Mouse (Mus musculus): ENCODE data around the gene Grik2. TPM values are rescaled to one million over a fixed set of nuclear protein-coding genes. Genes with fewer than 3 reads are reported as not detected.
"Not testable (repeated sequence)": the region's sequence is repeated elsewhere in the genome, so short reads cannot be mapped to it uniquely, and the experiment has no call there.

Grik2 gene
- total RNA-seq, 4 experiments from 2014 or later, result 3.3 to 9.5 (median 6.7) TPM

DNA sequence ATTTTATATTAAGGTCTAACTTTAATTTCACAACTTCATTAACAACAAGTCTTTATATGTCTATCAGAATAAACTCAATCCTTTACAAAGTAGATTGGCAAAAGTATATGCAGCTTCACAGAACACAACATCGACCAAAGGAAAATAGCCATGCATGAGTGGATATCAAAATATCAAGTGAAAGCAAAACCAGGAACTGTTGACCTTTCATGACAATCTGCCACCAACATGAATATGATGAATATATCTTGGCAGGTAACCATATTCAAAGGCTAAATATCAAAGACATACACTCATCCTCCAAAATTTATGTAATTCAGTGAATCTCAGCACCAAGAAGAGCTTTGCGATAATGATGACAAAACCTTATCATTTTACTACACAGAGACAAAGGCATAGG lies 141.4 kb downstream of the Grik2 start:
- no peak for DNase-seq

DNA sequence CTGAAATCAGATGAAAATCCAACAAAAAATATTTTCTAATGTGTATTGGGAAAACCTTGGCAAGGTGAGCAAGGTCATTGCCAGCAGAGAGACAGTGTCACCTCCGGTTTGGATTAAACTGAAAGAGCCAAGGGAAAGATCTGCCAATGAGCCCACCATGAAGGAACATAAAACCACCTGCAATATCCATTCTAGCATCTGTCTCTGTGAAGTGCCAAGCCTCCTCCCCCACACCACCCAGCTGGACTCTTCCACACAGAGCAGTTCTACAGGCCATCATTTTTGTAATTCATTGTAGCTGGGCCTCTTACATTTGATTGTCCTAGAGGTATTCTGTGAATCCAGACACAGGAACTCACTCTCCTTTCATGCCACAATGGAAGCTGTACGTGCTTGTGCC lies 148.7 kb downstream of the Grik2 start:
- no peak for DNase-seq

DNA sequence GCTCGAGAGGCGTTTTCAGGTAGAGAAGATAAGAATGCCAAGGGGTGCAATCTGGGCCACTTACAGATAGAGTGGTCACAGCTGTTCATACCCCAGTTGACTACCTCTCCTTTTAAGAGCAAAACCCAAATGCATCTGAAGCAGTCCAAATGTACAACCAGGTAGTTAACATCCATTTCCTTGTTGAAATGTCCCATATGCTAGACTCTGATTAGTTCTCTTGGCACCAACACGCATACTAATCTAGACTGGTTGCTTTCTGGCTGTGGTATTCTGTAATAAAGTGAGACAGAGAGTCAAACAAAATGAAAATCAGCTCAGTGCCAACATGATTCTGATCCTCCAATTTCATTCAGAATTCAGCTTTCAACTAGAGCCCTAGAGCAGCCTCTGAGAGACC lies 164.6 kb downstream of the Grik2 start:
- no peak for DNase-seq

DNA sequence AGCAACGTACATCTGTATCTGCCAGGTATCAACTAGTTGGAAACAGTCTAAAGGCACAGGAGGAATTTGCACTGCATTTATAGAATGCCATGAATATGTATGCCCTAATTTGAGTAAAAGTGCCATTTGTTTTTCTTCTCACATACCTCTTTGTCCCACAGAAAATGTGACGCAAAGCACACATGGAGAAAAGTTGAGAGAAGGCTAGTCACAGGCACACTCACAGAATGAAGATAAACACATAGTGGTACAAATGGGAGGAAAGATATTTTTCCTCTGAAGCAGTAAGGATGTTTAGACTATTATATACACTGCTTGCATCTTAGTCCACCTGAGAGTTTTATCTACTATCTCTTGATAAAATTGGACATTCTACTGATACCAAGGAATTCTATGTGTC lies 190.9 kb downstream of the Grik2 start:
- no peak for DNase-seq

DNA sequence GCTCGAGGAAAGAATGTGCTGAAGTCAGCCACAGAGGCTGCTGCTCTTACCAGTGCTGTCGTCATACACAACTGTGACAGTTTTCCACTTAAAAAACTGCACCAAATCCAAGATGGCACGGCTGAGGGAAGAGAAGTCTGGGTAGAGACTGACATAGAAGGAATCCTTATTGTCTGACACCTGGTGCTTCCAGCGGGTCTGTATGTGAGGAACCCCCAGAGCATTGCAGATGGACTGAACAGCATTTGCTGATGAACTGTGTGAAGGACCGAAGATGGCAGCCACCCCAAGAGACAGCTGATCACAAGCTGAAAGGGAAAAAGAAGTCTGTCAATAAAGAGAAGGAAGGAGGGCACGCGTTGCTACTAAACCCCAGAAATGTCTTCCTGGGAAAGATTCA lies 215.1 kb downstream of the Grik2 start:
- DNase-seq, result no peak

DNA sequence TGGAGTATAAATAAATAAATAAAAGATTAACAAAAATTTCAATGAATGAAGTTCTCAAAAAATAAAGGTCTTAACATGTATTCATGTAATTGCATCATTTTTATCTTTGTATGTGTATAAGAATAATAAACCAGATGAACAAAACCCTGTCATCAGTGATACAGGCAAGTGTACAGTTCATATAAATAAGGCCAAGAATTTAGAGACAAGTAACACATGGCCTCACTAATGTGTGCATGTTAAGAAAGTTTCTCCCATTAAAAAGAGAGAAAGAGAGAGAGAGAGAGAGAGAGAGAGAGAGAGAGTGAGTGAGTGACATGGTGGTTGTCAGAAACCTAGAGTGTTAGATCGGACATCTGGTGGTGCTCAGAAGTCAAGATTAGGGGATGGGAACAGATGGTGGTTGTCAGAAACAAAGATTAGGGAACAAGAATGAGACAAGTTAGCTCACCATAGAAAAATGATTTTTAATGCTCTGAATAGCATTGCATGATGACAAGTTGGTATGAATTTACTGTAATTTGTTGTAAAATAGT lies 228.6 kb downstream of the Grik2 start:
- no peak for DNase-seq

DNA sequence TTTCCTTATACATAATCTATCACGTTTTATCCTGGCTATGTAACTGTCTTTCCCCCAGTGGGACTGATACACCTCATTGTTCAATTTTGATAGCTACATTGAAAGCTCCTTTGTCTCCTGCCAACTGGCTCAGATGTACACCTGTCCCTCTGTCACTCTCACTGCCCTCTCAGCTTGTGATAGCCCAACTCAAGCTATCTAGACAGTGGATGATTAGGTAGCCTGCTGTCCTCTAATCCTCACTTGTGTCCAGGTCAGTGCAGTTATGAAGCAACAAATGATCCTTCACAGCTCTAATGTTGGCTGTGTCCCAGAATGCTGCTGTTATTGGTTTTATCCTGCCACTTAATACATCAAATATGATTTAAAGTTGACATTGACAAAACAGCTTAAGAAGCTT lies 246.3 kb downstream of the Grik2 start:
- no peak for DNase-seq

DNA sequence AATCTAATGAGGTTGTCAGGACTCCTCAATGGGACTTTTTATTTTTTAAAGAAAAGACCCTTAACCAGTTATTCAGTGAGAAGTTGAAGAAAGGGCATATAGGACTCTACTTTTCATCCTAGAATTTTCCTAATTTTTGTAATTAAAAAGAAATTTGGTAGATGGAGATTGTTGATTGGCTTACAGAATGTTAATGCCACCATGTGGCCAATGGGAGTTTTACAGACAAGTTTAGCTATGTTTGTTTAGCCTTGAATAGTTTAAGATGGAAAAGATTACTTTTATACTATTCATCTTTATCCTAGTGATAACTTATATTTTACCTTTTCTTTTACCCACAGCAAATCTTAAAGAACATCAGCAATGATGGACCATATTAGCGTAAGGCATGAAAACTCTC lies 268.8 kb downstream of the Grik2 start:
- no peak for DNase-seq

DNA sequence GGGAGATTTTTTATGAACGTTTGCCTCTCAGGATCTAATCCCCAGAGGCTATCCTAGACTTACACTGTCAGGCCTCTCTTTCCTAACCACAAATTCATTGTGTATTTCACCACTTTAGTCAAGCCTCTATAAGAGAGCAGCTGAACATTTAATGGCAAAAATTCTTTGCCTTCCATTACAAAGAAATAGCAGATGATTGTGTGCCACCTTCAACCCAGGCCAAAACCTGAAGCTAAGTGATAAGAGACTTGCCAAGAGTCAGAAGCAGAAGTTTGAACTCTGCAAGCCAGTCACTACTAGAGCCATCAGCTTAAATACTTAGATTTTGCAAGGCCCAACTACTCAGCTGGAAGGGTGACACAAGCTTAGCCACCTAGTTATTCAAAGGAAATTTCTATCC lies 287.9 kb downstream of the Grik2 start:
- DNase-seq, result no peak

DNA sequence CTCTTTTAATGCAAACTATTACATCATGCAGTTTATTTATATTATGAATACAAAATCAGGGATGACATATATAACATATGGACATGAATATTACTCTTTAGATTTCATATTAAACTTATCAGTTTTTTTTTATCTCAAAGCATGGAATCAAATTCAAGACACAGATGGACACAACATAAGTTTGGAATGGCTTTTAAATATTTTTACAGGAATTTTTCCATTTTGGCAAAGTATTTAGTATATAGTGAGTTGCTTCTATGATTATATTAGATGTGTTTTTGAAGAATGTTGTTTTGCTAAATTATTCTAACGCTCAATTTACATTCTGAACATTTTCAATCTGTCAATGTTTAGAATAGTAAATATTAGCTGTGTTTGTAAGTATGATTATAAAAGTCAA lies 291.3 kb downstream of the Grik2 start:
- no peak for DNase-seq

DNA sequence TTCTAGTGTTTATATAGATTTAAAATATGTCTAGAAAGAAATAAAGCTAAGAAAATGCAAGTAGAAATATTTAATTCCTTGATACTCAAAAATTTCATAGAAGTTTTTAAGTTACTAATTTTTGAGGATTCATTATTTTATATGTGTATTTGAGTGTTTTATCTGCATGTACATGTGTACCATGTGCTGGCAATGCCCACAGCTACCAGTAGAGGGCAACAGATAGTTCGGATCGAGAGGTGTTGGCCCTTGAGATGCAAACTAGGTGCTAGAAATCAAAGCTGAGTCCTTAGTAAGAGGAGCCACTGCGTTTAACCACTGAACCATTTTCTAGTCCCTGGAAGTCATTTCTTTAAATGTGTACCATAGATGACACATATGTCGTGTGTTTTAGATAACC lies 307.1 kb downstream of the Grik2 start:
- no peak for DNase-seq

DNA sequence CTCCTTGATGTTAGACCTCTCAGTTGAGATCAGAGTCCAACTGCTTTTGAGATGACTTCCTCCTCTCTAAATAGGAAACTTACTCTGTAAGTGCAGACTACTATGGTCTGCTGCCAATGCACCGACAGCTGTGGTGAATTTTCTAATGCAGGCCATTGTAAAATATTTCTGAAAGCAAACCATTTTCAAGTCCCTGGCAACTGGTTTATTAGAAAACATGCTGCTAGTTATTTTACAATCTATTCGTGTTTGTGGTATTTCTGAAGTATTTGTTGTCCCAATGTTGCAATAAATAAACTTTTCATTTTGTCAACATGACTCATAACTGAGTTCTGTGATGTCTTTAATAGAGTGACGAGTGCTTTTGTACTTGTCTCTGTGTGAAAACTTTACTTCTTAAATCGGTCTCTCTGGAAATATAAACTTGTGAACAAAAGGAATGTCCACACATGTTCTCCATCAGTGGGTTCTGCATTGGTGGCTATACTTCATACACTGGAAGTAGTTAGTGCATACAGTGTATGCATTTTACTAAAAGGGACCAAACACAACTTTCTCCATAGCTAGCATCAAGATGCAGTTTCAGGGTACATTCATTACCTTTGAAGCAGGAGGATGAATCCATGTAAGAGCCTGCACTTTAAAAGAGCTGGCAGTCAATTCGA lies 308.3 kb downstream of the Grik2 start:
- no peak for DNase-seq

DNA sequence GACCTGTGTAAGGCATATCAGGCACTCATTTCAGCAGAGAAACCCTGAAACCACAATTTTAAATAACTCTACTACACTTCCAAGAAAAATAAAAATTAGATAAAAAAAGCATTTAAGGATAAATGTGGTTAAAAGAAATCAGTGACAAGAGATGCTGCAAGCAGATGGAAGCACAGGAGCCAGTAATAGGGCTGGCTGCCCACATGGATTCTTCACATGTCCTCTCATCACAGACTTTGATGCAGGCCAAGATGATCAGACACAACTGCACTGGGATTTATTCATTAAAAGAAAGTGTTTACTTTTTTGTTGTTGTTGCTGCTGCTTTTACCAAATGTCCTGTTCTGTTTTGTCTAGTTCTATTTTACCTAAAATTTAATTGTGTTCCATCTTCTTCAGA lies 315.0 kb downstream of the Grik2 start:
- no peak for DNase-seq

DNA sequence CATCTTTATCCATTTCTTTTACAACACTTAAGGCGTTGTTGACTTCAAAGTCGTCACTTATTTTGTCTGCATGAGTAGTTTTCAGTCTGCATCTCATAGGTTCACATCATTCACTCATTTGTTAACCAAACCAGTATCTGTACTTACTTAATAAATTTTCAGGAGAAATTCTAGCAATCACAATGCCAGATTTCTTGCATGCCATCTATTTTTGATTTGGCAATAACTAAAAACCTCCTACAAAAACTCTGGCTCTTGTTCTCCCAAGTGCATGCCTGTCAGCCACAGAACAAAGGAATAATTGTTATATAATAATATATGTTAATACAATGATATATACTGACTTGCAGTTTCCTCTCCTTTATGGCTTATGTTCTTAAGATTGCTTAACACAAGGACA lies 331.8 kb downstream of the Grik2 start:
- DNase-seq, result no peak

DNA sequence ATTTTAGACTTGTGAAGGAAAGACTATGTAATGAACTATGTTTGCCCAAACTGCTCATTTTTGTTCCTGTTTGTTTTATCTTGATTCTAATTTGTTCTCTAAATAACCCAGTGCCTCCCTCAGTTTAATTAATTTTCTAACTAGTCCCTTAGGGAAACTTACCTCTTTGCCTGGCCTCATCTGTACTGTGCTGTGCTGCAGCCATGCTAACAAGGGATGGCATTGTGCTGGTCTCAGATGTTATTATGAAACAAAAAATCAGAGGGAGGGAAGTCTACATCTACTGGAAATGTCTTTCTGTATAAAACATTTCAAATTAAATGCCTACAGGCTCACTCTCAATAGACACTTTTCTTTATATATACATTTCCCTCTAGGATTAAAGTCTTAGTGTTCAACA lies 335.0 kb downstream of the Grik2 start:
- DNase-seq, result no peak

DNA sequence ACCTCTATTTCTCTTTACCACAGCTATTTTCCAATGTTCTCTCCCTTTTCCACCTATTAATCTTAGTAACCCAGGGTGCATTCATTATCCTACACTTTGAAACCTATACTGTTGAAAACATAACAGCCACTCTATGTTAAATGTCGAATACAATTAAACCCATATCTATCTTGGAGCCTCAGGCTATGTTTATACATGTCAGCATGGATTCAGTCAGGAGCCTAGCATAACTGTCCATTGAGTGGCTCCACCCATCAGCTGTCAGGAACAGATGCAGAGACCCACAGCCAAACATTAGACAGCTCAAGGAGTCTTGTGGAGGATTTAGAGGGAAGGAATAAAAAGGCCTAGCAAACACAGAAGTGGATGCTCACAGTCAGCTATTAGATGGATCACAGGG lies 347.2 kb downstream of the Grik2 start:
- no peak for DNase-seq

DNA sequence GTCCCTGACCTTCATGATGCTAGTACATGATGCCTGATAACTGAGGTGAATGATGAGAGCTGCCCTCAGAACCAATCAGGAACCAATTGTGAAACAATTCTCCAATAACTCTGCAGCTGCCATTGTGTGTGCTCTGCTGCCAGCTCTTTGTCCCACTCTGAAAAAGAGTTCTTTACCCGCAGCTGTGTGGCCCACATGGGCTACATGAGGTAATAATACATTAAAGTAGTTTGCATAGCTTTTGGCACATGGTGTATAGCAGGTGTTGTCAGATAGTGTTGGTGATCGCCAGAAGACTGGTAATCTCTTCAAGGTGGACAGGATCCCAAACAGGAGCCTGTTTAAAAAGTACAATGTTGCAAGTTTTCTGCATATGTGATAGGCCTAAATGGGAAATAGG lies 351.5 kb downstream of the Grik2 start:
- no peak for DNase-seq

DNA sequence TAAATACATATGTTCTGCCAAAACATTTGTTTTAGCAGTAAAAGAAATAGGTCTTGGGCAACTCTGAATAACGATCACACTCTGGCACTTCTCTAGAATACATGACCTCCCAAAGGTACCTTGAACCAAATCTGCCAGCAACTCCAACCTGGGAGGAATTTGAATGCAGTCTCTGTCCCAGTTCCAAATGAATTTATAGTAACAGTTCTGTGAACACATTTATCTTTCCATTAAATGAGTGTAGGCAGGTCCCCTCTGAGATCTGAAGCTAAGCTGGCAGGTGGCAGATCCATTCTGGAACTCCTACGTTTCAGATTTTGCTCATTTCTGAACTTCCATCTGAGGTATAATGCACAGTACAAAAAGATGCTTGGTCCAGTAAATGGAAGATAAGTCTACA lies 352.3 kb downstream of the Grik2 start:
- DNase-seq, result no peak

DNA sequence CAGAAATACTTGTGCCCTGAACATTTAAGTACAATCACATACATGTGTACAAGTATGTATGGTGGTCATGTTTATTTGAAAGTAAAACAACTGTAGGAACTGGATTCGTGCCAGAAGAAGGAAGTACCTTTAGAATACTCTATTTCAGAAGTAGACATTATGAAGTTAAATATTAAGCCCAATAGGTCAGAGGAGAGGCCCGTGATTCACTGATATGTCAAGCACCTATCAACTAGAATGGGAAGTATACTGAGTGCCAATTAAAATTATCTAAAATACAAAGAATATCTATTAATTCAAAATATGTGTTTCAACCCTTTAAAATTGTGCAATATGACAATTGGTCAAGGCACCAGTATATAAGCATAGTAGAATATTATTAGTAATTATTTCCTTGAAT lies 355.7 kb downstream of the Grik2 start:
- DNase-seq, result no peak

DNA sequence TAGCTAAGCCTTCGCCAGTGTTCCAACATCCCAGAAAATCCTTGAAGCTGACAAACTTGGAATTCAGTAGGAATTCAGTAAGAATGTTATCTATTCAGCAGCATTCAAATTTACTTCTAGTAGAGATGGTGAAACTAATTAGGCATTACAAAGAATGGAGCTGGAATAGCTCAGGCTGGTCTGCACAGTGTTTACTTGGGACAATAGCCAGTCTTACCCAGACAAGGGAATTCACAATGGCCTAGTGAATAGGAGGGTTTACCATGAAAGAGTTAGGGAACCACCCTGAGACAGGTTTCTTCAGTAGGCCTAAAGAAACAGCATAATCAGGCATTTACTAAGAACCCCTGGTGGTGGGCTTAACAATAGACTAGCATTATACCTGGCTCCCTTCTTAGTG lies 371.4 kb downstream of the Grik2 start:
- not testable (repeated sequence) for DNase-seq

DNA sequence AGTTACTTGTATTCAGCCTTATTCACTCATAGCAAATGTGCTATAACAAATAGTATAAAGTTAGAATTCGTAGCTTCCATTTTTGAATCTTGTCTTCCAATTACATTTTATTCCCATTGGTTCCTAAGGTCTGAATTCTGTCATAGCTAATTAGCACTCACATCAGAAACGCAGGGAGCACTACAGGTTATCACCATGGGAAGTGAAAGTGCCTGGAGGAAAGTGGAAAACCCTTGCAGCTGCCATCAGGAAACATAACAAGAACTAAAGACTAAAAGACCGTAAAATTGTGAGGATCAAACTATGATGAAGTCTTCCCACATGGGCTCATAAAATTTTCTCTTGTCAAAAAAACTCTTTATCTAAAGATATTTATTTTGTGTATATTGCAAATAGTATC lies 405.6 kb downstream of the Grik2 start:
- no peak for DNase-seq

DNA sequence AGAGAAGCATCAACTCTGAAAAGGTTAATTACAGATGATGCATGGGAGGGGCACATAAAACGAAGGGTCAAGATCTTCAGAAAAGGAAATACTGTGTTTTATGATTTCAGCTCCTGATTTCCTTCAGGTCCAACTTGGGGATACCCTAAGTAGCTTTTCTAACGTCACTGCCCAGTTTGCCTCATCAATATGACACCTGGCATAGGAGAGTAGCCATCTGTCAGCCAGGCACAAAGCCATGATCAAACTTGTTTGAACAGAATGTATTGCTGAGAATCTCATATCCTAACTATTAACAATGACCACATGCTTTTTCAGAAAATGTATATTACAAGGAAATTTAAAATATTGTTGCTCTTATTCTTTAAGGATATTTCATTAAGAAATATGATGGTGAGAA lies 406.7 kb downstream of the Grik2 start:
- DNase-seq, result no peak

DNA sequence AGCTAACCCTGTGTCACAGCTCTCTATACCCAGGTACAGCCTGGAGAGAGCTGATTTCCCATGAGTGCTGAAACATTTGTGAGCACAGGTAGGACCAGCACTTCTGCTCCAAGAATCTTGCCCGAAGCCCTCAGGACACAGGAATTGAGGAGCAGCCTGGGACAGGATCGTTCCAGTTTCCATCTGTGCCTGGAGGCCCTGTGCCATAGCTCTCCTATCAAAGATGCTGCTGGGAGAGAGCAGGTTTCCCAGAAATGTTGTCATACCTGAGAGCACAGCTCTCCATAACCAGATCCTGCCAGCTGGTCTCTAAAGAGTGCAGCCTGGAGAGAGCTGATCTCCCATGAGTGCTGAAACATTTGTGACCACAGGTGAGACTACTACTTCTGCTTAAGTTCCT lies 420.0 kb downstream of the Grik2 start:
- DNase-seq, result no peak

DNA sequence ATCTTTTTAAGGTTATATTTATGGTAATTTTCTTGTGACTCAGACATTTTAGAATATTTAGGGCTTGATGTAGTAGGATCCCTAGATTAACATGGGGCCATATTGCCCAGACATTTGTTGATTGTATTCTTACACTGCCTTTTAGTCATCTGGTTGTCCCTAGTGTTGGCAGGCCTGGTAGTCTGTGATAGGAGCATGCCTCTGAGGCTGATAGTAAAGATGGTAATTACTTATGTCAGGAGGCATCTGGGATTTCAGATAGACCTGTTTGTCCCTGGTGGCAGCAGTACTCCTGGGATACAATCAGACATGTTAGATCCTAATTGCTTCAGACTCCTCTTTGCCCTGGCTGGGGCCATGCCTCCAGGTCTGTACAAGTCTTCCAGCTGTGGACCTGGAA lies 423.3 kb downstream of the Grik2 start:
- no peak for DNase-seq

DNA sequence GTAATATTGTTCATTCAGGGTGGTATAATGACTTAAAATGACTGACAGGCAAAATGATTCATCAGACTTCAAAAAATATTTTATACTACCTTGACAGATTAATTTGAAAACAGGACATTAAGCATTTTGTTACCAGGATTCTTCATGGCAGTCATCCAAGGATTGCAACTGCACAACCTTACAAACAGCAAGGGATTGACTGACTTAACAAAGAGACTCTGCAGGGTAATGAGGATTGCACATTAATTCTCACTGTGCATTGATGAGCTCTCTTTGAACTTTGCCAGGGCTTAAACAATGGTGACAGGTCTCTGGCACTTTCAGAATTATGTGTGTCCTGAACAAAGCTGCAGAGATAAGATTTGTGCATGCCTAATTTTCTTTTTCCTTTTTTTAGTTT lies 466.2 kb downstream of the Grik2 start:
- DNase-seq, result no peak

Data from adrenal gland, adult 8-10 months (tissue).